Mouse (Mus musculus) layer of hippocampus, adult 11-12 months (tissue): ENCODE measurements around the gene Car10.

Experiments used
- DNase-seq: peaks from one replicate; pipeline ENCODE4 v3.0.0; 2022; ENCODE audit warnings: low spot score

Gene Car10

DNA sequence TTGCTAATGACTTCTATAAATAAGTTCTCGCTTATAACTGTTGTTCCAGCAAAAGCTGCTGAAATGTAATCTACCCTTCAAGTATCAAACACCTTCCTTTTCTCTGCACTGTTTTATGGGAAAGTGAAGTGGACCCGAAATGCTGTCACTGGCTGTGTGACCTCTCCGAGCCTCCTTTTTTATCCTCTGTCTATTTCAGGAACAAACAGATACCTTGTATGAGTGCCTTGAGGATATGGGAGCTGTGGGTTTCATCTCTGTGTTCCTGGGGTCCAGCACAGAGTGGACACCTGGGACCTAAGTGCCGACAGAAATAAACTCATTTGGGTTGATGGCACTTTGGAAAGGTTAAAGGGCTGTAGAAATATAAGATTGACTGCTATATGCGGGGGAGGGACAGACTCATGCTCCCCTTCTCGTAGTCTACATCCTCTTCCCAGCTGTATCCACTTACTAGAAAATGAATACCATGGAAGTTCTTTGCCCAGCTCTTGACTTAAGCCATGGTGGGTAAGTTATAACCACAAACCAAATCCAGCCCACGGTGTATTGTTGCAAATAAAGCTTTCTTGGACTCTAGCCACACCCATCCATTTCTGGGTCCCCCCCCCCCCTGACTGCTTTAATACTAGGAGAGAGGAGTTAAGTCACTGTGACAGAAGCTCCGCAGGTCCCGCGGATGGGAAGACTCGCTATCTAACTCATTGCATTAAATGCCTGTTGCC, 474.3 kb downstream of the Car10 start:
- no peak for DNase-seq

DNA sequence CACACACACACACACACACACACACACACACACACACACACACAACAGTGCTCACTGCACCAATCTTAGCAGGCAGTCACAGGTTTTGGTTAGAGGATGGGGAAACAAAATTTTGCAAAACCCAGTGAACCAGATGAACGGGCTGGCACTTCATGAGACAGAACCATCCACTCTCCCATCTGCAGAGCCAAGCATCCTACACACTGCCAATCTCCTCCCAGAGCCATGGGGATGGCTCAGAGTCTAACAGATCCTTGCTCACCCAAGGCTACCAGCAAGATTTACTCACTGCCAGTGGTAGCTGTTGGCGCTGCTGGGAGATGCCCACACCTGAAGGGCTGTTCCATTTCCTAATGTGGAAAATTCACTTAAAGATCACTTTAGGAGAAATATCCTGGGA, 479.6 kb downstream of the Car10 start:
- peak; percentile 67 for DNase-seq

DNA sequence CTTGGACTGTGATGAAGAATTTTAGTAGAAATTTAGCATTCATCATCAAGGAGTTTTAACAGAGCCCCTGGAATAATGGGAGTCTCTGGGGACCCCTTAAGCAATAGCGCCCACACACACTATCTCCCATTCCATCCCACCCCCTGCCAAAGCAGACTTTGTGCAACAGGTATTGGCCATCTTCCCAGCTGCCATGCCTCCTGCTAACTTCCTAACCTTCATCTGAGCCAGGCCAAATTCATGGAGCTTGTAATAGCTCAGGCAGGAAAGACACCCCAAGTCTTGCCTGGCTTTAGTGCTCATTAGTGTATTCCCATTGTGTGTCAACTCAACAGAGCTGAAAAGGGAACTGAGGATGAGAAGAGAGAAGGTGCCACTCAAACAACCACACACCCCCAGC, 481.8 kb downstream of the Car10 start:
- no peak for DNase-seq

DNA sequence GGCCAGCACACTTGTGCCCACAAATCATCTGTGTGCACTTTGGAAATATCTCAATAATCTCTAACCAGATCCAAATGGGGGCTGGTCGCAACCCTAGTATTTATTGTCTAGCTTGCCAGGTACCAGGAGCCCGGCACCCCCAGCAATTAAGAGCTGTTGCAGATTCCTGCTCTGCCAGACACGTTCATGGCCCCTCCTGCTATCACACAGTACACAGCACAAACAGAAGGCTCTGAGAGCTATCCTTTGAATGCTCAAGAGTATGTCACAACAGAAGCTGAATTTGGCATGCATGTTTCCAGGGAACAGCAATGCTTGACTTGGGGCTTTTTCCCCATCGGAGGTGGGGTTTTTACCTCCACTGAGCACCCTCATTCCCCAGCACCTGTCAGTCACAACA, 483.5 kb downstream of the Car10 start:
- DNase-seq, result peak; percentile 60

DNA sequence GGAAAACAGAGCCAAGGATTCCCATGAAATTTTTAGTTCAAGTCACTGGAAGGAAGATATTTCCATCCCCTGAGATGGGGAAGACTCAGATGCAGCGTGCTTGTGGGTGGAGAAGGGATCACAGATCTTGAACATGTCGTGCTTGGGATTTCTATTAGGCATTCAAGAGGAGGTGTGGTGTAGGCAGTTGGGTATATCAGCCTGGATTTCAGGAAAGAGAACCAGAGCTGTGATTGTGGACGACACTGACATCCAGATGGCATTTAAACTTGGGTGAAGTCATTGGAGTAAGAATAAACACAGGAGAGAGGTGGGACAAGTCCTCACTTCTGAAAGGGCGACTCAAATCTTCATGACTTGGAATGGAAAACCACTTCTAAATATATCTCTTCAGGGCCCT, 490.0 kb downstream of the Car10 start:
- DNase-seq, result no peak

DNA sequence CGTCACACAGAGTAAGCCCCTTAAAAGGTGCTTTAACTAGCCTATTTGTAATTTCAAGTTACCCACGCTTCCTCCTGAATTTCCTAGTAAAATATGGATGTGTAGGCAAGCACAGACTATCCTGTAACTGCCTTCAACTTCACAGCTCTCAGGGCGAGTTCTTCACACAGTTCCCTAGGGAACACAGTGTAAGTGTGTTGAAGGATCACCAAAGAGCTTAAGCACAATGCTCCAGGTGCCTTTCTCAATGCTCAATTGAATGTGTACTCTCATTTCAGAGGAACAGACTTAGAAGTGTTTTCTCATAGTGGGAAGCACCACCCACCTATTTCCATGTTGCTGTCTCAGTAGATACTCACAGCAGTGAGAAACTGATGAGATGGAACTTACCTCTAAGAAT, 492.8 kb downstream of the Car10 start:
- no peak for DNase-seq

DNA sequence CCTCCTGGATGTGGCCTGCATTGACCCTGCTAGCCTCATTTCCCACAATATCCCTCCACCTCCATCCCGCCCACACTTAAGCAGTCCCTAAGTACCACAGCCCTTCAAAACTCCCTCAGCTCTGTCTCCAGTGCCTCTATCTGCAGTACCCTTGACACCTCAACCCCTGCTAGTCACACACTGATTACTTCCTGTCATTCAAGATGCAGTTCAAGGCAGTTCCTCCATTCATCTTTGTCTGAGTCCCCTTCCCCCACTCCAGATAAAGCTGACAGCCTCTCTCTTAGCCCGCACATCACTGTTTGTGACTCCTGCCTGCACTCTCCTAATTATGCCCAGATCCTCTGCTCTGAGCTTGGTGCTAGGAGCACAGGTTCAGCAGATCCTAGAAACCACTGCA, 496.2 kb downstream of the Car10 start:
- no peak for DNase-seq

DNA sequence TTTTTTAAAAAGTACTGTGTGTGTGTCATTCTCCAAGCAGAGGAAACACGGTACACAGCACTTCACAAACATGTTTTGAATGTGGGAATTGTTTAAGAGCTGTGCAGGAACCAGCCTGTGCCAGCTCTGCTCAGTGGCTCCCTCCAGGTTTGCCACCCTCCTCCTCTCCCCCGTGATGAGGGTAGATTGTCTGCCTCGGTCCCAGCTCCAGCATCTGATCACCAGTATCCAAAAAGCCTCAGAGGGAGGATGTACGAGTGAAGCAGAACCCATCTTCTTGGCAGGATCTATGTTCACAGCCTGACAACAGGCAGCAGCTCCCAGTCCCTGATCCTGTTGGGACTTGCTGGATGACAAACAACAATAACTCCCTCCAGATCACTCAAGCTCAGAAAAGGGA, 500.3 kb downstream of the Car10 start:
- DNase-seq, result peak; percentile 15

DNA sequence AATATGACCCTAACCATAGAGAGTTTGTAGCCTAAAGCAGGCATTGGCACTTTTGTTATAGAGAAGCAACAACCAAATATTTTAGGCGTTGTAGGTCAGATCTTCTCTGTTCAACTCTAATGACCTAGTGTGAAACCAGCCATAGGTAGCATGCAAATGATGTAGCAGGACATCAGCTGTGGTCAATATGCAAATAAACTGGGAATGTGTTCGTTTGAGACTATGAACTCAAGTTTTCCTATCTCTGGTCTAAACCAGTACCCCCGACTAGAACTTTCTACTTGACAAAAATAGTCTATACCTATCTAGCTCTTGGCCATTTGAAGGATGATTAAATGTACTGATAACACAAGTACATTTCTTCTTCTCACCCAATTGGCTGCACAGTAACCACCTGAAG, 501.9 kb downstream of the Car10 start:
- no peak for DNase-seq

DNA sequence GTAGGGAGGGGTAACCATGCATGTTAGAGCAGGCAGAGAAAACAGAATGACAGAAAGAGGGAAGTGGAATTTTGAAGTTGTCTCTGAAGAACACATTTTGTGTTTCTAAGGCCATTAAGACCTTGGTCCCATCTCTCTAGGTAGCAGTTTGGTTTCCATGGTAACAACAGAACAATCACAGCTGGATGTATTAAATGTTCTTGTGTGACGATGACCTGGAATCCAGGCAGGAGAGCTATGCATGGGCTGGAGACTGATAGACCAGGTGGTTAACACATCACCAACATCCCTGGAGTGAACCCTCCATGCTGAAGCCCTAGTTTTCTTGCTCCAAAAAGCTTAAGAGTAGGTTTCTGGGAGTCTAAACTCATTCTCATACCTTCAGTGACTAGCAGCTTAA, 505.7 kb downstream of the Car10 start:
- no peak for DNase-seq

DNA sequence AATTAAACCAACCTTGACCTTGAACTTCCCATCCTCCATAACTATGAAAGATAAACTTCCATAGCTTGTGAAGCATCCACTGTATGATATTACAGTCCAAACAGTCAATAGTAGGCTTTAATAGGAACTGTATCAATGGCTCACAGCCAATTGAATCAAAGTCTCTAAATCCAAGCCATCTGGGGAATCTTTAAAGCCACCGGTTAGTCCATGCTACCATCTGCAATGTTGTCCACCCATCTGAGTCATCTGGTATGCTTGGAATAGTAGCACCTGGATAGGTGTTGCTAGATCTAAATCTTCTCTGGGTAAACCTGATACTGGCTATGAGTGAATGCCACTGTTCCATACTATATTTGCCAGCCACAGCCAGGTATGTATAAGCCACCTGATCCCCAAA, 509.3 kb downstream of the Car10 start:
- DNase-seq, result no peak

DNA sequence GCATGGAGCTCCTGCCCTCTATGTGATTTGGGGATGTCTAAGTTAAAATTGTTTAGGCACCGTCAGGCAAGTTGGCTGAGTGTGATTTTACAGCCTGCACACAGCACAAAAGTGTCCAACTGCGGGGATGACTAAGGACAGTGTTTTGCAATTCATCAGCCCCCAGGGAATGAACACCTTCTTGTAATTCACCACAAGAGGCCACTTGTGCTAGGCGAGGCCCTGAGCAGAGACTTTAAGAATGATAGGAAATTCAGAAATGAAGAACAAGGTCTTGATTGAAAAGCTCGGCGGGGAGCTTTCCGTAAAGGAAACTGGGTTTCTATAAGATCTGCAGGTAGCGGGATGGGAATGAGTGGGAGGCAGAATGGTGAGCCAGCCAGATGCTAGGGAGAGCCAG, 510.9 kb downstream of the Car10 start:
- no peak for DNase-seq

DNA sequence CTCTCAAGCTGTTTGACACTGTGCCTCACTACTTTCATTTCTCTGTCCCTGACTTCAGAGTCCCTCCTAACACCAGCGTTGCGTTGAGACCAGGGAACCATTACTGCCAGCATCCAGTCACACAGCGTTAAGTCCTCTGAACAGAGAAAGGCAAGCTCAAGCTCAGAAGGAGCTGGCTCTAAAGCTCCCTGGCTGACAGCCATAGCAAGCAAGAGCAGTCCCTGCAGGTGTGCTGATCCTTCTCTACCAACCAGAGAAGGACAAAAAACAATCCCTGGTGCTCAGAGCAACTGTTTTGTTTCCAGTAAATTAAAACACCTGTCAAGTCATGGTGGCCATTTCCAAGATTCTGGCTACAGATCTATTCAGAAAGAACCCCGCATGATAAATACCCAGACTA, 514.2 kb downstream of the Car10 start:
- no peak for DNase-seq

DNA sequence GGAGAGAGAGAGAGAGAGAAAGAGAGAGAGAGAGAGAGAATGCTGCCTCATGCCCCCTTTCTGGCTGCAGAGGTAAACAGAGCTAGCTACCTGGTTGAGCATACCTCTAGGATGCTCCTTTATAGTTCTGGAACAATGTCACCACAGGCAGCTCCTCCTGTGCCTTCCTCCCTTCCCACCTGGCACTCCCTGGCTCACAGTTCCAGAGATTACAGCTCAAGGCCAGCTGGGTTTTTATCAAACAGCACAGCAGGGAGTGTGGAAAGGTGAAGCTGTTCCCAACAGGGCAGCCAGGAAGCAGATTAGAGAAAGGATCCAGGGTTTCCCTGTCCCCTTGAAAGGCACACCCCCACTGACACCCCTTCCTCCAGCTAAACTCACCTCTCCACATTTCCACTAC, 517.0 kb downstream of the Car10 start:
- no peak for DNase-seq

DNA sequence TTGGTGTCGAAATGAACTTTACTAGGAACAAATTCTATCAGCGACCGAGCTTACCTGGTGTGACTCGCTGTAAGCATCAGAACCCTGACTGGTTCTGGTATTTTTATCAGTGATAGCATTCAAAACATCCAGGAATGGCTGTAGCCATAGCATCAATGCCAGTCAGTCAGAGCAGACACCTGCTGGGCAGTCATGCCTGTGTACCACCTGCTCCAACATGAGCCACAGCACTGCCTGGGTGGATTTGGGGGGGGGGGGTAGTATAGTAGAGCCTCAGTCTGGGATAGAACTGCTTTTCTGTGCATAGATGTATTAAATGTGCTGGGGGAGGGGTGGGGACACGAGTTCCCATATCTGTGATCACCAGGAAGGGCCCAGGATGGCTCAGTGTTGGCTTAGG, 525.8 kb downstream of the Car10 start:
- no peak for DNase-seq

DNA sequence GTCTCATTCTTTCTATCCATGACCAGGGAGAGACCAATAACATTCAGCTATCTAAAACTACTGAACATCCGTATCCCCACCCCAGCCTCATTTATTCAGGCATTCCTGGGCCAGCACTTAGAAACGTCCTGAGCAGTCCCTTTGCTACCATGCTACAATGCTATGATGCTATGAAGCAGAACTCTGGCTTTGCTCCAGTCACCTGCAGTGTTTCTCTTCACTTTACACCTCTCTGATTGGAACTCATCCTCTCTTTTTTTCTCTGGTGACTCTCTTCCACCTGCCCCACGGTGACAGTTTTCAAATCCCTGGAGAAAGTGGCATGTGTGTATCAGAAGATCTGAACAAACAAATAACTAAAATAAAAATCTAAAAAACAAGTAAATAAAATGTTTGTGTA, 541.6 kb downstream of the Car10 start:
- no peak for DNase-seq

DNA sequence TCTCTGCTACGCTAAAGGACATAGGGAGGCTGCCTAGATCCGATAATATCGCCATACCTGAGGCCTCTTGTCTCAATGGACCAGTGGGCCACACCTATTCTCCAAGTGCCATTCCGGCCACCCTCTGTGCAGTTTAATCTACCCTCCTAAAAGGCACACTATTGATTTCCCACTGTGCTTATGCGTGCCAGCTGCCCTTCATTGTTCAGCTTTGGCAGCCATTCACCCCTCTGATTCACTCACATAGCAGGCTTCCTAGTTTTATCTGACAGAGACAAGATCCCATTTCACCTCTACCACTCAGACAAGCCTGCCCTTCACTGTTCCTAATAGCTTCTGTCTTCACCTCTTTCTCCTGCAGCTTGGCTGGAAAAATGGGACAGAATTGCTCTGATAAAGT, 543.1 kb downstream of the Car10 start:
- peak; percentile 11 for DNase-seq

DNA sequence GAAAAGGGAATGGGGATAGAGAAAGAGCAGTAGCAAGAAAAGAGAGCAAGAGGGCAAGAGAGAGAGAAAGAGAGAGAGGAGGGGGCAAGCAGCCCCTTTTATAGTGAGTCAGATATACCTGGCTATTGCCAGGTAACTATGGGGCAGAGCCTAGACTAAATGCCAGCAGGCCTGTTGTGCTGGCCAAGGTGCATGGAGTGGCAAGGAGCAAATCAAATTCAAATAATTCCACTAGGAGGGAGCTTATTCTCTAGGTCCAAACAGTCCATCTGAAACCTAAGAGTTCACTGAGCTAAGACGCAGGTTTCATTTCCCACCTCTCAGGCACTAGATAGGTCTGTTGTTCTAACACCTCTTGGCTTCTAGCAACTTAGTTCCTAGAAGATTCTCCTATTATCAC, 544.5 kb downstream of the Car10 start:
- no peak for DNase-seq

DNA sequence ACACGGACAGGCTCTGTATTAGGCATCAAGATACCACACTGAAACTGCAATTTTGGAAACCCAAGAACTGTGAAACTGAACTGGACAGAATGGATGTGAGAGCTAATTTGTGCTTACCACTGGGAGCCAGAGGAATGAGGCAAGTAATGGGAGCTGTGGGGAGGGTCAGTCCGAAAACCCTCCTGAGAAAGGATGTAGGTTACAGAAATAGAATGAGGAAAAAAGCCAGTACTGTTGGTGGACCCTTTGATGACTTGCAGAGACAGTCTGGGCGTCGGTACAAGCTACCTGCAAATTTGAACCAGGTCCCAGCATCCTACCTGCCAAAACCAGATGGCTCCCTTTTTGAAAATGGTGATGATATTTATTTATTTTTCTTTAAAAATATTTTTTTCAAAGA, 545.2 kb downstream of the Car10 start:
- DNase-seq, result no peak

DNA sequence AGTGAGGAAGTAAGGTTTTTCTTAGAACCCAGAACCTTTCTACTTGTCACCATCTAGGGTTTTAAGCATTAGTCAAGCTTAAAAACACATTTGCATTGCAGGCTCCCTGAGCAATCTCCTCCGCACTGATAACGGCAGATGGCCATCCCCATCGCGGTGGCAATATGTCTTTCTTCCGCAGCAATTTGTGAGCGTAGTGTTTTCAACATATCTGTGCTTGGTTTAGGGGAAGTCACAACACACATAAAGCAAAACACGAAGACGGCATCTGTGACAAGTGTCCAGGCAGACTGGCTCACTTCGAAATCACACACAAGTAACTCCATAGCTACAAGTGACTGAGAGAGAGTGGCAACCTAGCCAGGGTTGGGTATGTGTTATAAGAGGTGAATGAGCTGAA, 545.6 kb downstream of the Car10 start:
- peak; percentile 46 for DNase-seq

DNA sequence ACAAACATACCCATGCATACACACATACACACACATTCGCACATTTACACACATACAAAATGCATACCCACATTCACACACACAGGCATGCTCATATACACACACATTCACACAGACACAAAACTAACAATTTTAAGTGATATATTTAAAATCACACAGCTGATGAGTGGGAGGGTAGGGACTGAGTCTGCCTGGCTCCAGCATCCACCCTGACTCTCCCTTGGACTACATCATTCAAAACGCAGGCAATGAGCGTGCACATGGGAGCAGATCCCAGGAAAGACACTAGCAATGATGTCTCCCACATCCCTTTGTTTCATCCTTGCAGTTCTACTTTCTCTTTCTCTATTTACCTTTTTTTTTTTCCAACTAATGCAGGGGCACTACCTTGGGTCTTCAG, 548.4 kb downstream of the Car10 start:
- DNase-seq, result no peak
